Mouse (Mus musculus): ENCODE measurements at regions not wholly inside any gene's neighbourhood (a gene's known extent, or its start where the extent isn't known, plus 50 kb on each side); places are given as distances from the start of the nearest gene placed in this dataset.

DNA sequence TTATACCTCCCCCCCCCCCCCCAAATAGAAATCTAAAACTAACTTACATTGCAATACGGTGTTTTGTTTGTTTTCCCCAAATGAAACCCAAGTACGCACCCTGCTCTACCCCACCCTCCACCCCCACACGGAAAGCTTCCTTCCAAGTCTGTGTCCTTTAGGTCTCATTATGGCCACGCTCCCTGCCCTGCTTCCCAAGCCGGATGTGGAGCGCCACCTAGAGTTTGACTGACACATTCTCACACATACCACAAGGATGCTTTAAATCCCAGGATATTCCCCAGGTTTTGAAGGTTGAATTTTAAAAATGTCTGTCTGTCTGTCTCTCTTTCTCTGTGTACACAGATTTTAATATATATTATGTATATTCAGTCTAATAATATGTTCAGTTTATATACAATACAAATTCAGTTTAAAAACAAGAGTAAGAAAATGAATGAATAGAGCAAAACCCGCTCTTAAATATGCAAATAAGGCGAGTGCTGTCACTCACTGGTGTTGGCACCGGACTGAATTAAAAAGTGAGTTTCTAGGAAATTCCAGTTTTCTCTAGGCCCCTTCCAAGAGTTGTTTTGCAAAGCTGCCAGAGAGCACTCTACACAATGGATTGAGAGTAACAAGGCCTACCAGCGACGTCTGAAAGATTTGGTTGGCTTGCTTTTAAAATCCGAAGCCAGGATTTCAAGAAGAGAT lies 190.9 kb upstream of the Hmga2 start:
- DNase-seq (ENCODE audit: low read depth, low spot score), result peak; percentile 63
- WGBS, result 52% methylated on average over 12 of the region's 12 CpGs

DNA sequence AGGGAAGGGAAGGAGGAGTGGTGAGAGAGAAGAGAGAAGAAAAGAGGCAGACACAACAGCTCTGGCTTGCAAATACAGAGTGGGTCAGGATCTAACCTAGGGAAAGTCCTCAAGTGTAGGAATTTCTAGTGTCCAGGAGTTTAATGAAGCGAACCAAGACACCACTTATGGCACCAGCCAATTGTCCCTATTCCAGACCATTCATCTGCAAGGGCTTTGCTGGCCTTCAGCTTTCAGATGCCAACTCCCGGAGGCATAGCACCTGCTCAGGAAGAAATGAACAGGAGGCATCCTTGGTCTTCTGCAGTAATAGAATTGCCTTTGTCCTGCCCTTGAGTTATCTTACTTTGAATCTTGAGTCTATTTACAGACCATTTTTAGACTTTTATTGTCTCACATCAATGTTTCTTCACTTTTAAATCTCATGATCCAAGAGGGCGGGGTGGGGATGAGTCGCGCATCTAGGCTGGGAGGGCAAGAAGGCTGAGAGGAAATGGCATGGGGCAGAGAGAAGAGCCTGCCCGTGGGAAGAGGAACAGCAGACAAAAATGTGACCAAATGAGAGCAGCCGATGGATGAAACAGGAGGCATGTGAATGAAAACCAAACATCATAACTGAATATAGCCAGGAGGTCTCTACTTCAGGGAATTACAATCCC lies 190.1 kb upstream of the Hmga2 start:
- 26% methylated on average over 7 of the region's 7 CpGs for WGBS
- no peak for DNase-seq (ENCODE audit: low read depth, low spot score)

DNA sequence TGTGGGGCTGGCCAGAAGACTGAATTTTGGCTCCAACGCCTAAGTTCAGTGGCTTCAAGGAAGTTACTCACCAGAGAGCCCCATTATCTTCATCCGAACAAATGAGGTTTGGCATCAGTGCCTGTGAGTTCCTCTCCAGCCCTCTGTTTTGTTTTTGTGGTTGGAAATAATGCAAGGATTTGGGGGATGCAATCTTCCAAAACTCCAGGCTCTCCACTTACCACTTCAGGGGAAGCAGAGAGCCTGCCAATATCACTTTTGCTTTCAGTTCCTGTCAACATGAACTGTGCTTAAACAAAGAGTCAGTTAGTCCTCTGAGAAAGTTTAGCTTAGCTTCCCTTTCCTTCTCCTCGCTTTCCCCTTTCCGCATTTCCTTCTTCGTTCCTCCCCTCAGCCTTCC lies 189.4 kb upstream of the Hmga2 start:
- 29% methylated on average over 5 of the region's 5 CpGs for WGBS
- no peak for DNase-seq (ENCODE audit: low read depth, low spot score)

GRCm38 (mm10) chr10:120664419-120664818 lies 188.2 kb upstream of the Hmga2 start:
- no peak for DNase-seq (ENCODE audit: low read depth, low spot score)
- WGBS, result 82% methylated on average over 5 of the region's 5 CpGs

- DNase-seq (ENCODE audit: low read depth, low spot score), result no peak
- WGBS, result 81% methylated on average over 11 of the region's 11 CpGs
Measured at GRCm38 (mm10) chr10:120663396-120663795, 187.1 kb upstream of the Hmga2 start.

- DNase-seq (ENCODE audit: low read depth, low spot score), result no peak
- 33% methylated on average over 6 of the region's 6 CpGs for WGBS
Measured at GRCm38 (mm10) chr10:120660503-120660902, 184.2 kb upstream of the Hmga2 start.

GRCm38 (mm10) chr10:120655238-120655931 lies 179.1 kb upstream of the Hmga2 start:
- WGBS, result 73% methylated on average over 14 of the region's 14 CpGs
- DNase-seq (ENCODE audit: low read depth, low spot score), result no peak

- DNase-seq (ENCODE audit: low read depth, low spot score), result no peak
- 69% methylated on average over 6 of the region's 6 CpGs for WGBS
Measured at GRCm38 (mm10) chr10:120652525-120653215, 176.4 kb upstream of the Hmga2 start.

- no peak for DNase-seq (ENCODE audit: low read depth, low spot score)
- 93% methylated on average over 5 of the region's 5 CpGs for WGBS
Measured at GRCm38 (mm10) chr10:120651845-120652244, 175.6 kb upstream of the Hmga2 start.

DNA sequence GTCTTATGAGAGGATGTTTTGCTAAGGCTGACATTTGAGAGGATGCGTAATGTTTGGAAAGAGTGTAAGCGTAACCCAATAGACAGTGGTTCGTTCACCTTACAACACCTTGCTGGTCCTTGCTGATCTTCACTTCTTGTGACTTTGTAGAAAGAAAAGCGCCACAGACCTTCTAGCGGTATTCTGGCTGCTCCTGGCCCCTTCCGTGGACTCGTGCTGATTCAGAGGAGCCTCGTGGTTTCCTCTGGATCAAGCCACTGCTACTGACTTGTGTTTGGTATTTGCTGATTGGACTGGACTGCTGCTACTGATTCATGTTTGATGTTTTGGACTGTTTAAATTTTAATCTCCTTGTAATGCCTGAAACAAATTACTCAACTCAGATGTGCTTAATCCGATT lies 174.1 kb upstream of the Hmga2 start:
- DNase-seq (ENCODE audit: low read depth, low spot score), result no peak
- 96% methylated on average over 9 of the region's 9 CpGs for WGBS

GRCm38 (mm10) chr10:120648741-120649140 lies 172.5 kb upstream of the Hmga2 start:
- 75% methylated on average over 3 of the region's 3 CpGs for WGBS
- no peak for DNase-seq (ENCODE audit: low read depth, low spot score)

GRCm38 (mm10) chr10:120648031-120648430 lies 171.8 kb upstream of the Hmga2 start:
- no peak for DNase-seq (ENCODE audit: low read depth, low spot score)

GRCm38 (mm10) chr10:120647323-120647722 lies 171.1 kb upstream of the Hmga2 start:
- 51% methylated on average over 3 of the region's 3 CpGs for WGBS
- DNase-seq (ENCODE audit: low read depth, low spot score), result no peak

More at GRCm38 (mm10) chr10:120648031-120648430, 171.8 kb upstream of the Hmga2 start:
- 92% methylated on average over 7 of the region's 7 CpGs for WGBS

- DNase-seq (ENCODE audit: low read depth, low spot score), result no peak
- WGBS, result 36% methylated on average over 14 of the region's 14 CpGs
Measured at GRCm38 (mm10) chr10:120646862-120647311, 170.6 kb upstream of the Hmga2 start.

GRCm38 (mm10) chr10:120640847-120641246 lies 164.6 kb upstream of the Hmga2 start:
- WGBS, result 28% methylated on average over 5 of the region's 5 CpGs
- no peak for DNase-seq (ENCODE audit: low read depth, low spot score)

GRCm38 (mm10) chr10:120638316-120638715 lies 162.0 kb upstream of the Hmga2 start:
- DNase-seq (ENCODE audit: low read depth, low spot score), result no peak
- 75% methylated on average over 4 of the region's 4 CpGs for WGBS

- DNase-seq (ENCODE audit: low read depth, low spot score), result no peak
- WGBS, result 44% methylated on average over 21 of the region's 21 CpGs
Measured at GRCm38 (mm10) chr10:120635818-120636543, 159.7 kb upstream of the Hmga2 start.

GRCm38 (mm10) chr10:120635194-120635593 lies 158.9 kb upstream of the Hmga2 start:
- no peak for DNase-seq (ENCODE audit: low read depth, low spot score)
- 56% methylated on average over 5 of the region's 5 CpGs for WGBS

GRCm38 (mm10) chr10:120632071-120632470 lies 155.8 kb upstream of the Hmga2 start:
- DNase-seq (ENCODE audit: low read depth, low spot score), result no peak
- WGBS, result 51% methylated on average over 2 of the region's 2 CpGs

Data from large intestine, adult 2 months (tissue).